Mouse (Mus musculus): ENCODE measurements around the gene Prrt1.
A peak's percentile ranks its signal among the peaks of the same experiment; 100 is the strongest.

Gene Prrt1

DNA sequence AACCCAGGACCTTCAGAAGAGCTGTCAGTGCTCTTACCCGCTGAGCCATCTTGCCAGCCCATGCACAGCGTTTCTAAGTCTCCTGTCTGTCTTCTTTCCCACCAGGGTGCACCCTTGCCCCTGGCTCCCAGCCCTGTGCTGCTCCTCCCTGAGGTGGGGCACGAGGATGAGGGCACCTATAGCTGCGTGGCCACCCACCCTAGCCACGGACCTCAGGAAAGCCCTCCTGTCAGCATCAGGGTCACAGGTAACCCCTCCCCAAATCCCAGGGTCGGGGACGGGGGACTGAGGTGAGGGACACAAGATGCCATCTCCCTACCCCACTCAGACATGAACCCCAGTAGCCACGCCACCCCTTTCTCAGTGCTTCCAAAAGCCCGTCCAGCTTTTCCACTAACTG lies 29.4 kb upstream of the Prrt1 start:
- DNase-seq: peak; percentile 55

DNA sequence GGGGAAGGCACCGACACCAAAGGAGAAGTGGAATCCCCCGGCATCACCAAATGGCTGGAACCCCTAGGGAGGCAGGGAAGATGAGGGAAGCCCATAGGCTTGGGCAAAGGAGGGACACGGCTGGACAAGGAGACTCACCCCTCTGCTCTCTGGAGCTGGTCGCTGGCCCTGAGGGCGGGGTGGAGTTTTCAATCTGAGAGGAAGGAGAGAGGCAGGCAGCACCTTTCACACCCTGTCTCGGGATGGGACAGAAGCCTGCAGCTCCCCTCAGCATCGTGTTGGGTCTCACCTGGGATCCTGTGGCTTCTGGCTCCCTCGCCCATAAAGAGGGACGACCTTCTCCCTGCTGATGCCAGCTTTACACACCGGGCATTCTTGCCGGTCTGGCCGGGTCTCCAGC lies 27.5 kb upstream of the Prrt1 start:
- DNase-seq: peak; percentile 65

DNA sequence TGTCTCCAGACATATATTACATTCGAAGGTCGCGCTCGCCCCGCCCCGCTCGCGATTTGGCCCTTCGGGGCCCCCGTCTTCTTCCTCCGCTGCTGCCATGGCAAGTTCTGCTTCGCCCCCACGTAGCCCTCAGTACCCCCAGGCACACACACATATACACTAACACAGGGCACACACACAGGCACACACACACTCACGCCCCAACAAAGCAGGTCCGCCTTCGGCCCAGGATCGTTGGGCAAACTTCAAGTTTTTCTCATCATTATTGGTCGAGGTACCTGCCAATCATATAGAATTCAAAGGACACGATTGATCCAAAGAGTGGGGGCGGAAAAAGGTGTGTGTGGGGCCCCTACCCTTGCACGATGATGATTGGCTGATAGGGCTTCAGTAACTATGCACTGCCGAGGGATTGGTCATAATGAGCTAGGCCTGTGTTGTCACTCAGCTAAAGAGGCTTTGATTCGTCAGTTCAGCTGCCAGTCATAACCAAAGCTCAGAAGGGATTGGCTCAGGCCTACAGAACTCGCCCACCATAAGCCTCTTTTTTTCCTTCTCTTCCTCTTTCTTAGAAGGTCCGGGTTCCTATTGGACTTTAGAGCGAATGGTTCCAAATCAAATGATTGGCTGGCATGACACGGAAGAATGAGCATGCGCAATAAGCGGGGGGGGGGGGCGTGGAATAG lies 25.8 kb upstream of the Prrt1 start, which contains the start of gene Rnf5:
TSS of gene Rnf5 (minus strand) at position 316 of the 686 bp plus-strand sequence.
- peak; percentile 100 for DNase-seq

DNA sequence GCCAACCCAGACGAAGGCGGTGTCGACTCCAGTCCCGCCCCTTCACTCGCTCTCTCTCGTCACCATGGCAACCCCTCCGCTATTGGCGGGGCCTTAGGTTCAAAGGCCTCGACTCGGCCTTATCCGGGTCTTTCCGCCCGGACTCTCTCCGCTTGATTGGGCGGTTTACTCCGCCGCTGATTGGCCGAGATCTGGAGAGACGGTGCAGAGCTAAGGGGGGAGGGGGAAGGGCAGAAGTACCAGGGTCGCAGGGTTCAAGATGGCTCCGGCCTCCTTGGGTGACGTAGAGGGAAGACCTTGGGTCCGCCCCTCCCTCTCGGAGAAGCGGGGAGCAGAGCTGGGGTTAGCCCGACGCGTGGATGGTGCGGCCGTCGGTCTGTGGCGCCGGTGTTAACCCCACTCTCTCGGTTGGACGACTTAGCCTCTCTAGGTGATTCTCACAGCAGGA lies 25.2 kb upstream of the Prrt1 start, which contains the start of gene Agpat1:
TSS of gene Agpat1 (plus strand) at position 202 of the 448 bp plus-strand sequence.
- peak; percentile 100 for DNase-seq

DNA sequence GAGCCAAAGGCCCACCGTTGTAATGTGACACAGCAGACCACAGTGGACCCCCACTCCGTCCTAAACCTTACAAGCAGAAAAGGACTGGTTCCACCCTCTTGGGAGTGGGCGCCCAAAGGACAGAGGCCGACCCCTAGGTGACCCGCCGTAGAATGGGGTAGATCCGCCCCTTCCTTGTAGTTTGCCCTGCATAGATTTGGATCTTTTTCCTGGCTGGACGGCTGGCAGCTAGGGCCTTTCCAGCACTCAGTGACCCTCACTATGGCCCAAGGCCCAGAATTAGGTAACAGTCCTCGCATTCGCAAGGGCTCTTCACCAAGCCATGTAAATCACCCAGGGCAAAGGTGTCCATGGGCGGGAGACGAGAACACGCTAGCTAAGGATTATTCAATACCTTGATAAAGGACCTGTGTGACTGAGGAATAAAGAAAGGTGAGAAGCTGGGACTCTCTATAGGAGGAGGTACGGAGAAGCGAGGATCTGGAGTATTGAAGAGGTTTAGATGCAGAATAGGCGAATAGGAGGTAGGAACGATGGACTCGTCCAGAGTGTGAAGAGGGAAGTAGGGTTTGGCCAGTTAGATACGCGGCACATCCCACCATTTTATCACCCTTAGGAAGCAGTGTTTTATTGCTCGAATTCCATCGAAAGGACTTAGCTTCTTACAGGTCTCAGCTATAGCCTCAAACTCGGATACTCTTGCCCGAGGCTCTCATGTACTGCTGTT lies 24.7 kb upstream of the Prrt1 start:
- no peak for DNase-seq

DNA sequence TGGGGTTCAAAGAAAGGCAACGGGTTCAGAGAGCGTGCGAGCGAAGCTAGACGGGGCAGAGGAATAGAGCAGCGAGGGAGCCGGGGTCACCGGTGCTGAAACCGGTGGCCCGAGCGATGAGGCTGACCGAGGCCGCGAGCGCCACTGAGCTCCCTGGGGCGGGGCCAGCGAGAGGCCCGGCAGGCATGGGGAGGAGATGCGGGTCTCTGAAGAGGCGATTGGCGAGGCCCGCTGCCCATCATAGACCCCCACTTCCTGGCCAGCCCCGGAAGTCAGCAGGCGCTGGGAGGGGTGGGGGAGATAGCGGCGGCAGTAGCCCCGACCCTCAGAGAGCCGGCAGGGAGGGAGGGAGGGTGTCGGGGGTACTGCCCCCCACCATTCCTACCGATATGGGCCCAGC lies 23.7 kb upstream of the Prrt1 start:
- DNase-seq: peak; percentile 96

DNA sequence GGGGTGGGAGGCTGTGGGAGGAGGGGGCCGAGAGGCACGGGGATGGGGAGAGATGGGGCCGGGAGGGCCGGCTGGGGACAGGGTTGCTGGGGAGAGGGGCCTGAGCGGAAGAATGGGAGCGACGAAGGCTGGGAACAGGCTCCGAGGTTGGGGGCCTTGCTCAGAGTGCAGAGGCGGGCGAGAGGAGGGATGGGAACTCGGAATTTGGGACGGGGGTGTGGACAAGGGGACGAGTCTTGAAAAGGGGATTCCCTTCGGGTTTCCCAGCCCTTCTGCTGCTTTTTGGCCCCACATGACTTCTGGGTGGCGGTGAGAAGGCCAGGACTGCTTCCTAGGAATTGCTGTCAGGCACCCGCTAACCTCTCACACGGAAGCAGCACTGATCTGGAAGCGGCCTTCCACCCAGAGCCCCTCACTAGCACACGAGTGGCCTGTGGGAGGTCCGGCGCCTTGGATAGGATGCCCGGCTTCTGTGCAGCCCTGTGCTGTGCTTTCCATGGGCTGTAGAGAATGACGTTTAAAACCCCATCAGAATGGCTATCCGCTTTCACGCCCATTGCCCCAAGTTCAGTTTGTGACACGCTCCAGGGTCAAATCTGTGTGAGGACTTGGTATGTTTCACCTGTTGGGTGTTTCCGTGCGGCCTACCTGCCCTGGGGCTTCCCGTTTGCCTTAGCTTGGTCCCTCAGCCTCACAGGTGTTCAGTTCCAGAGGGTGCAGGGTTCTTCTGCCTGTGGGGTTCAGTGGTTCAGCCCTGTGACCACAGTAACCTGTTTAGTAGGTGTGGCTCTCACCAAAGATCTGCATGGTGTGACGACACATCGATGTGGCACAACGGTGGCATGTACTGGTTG lies 22.9 kb upstream of the Prrt1 start:
- no peak for DNase-seq

DNA sequence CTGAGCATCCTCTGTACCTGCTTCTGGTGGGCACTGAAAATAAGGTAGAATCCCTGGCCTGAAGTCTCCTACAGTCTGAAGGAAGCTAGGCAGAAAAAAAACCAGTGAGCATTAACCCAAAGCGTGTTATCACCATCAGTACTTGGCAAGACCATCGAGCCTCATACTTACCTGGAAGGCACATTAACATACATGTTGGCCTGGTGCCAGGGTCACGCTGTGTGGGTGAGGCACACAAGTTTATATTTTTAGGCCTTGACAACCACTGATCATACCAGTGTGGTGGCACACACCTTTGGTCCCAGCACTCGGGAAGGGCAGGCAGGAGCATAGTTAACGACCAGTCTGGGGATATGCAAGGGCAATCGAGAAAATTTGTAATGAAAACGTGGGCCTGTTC lies 21.3 kb upstream of the Prrt1 start:
- peak; percentile 65 for DNase-seq

DNA sequence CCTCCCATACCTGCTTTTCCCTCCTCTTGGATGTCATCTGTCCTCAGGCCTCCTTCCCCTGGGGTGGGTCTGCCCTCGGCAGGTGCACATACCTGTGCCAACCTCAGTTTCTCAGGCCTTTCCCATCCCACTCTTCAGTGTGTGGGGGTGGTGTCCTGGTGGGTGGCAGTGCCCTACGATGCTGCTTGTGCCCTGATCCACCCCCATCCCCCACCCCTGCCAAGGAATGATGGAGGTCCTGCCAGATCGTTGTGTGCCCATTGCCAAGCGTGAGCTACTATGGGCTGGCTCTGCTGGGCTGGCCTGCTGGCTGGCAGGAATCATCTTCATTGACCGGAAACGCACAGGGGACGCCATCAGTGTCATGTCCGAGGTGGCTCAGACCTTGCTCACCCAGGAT lies 18.3 kb upstream of the Prrt1 start:
- DNase-seq: no peak

DNA sequence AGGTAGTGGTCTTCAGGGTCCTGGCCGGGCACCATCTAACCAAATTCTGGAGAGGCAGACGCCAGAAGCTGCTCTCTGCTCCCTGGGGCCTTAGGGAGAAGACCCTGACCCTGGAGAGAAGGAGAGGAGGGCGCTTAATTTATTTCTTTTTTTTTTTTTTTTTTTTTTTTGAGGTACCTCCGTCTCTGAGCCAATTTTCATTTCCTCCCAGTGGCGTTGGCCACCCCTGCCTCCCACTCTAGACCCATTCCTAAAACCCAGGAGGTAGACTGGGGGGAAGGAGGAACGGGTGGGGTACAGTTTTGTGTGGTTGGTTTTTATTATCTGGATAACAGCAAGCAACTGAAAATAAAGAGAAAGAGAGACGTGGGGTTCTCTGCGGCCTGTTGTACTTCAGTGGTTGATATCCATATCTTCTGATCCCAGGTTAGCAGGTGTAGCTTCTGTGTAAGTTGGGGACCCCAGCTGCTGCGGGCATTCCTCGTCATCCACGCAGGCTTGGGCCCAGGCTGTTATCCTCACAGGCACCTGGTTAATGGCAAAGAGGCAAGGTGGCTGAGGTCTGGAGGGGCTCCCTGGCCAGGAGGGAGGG lies 16.2 kb upstream of the Prrt1 start:
- no peak for DNase-seq

DNA sequence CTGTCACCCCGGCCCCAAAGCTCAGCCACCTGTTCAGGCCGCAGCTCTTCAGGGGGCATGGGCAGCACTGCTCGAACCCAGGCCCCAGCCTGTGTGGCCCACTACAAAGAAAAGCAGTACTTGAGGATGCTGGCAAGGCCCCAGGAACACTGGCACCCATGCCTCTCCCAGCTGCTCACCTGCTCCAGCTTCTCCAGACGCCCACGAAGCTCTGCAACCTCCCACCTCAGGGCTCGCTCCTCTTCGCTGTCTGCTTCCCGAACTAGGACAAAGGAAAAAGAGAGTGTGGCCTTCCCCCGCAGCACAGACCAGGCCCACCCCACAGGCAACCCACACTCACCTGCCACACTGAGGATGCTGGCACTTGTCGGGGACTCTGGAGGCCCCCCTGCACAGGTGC lies 15.5 kb upstream of the Prrt1 start:
- DNase-seq: no peak

DNA sequence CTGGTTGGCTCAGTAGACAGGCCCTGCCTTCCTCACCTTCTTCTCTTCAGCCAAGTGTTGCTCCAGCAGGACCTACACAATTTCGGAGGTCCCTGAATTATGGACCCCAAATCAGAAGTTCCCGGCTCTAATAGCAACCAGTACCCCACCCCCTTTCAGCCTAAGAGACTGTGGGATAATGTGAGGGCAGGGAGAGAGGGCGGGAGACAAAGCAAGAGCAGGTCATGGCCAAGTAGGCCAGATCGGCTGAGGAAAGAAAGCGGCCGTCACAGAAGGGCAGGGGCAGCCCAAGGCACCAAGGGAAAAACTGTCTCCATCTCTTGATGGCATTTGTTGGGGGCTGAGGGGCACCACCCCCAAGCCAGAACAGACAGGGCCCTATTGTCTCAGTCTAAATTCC lies 13.5 kb upstream of the Prrt1 start, which contains the start of gene Egfl8:
TSS of gene Egfl8 (minus strand) at position 101 of the 400 bp plus-strand sequence.
- DNase-seq: no peak

DNA sequence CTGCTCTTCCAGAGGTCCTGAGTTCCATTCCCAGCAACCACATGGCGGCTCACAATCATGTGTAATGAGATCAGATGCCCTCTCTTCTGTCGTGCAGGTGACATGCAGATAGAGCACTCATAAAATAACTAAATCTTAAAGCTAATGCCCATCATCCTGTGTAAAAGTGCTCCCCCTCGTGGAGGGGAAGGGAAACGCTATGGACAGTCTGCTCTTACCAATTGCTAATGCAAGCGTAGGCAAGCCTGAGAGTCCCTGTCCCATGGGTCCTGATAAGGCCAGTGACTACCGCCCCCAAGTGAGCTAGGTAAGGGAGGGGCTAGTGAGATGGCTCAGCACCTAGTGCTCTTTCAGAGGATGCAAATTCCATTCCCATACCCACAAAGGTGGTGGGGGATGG lies 10.3 kb upstream of the Prrt1 start:
- no peak for DNase-seq

DNA sequence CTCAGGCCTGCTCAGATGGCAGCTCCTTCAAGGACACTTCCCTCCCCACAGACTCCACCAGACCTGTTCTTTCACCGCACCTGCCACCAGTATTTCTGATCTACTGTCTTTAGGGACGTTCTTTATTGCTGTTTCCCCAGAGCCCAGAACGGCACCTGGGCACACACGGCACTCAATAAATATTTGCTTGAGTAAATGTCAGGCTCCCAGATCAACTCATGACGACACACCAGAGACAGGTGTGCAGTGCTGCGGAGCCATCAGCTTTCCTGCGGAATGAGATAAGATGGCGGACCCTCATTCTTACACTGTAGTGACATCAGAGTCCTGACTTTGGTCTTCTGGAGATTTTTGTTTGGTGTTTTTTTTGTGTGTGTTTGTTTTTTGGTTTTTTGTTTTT lies 8.3 kb upstream of the Prrt1 start:
- DNase-seq: no peak

DNA sequence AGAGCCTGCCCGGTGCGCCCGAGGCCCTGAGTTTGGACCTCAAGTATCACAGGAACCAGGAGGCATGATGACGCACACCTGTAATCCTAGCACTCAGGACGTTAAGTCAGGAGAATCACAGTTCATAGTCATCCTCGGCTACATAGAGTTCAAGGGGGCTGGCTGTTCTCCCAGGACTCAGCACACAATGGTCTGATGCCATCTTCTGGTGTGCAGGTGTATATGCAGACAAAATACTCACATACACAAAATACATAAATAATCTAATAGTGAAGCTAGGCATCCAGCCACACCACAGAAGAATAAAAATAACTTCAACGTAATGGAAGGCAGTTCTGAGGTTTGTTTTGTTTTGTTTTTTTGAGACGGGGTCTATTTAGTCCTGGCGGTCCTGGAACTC lies 6.2 kb upstream of the Prrt1 start:
- no peak for DNase-seq

DNA sequence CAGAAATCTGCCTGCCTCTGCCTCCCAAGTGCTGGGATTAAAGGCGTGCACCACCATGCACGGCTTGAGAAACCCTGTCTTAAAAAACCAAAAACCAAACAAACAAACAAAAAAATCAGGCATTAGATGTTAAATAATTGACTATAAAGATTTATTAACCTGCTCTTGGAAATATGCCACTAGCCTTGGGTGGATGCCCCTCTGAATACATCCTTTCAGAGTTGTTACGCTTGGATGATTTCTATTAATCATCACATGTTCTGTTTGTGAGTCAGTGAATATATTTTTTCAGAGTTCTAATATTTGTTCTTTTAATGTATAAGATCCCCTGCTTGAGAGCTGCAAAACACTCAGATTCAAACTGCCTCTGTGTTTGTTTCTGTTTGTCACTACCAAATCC lies 4.4 kb upstream of the Prrt1 start:
- DNase-seq: no peak

DNA sequence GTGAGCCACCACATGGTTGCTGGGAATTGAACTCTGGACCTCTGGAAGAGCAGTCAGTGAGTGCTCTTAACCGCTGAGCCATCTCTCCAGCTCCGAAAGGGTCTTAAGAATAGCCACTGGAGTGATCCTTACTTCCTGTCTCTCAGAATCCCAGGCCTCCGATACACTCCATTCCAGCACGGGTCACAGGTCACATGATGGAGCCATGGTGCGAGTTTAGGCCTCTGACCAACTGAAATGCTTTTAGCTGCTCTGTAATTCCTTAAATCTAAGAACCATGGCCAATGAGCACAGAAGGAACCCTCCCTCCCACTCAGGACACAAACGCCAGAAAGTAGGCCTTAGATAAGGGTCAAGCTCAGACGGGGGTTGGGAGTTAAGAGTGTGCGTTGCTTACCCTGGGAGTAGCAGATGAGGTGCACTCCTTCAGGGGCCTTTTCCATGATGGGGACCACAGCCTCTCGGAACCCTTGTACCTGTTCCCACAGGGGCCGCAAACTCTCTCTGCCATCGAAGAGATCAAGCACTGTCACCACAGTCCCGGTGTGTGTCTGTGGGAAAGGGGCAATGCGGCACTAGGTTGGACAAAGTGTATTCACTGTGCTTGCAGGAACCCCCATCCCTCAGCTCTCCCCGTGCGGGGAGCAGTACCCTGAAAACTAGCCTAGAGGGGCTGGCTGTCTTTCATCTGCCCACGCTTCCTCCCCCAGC lies 3.1 kb upstream of the Prrt1 start:
- peak; percentile 56 for DNase-seq

DNA sequence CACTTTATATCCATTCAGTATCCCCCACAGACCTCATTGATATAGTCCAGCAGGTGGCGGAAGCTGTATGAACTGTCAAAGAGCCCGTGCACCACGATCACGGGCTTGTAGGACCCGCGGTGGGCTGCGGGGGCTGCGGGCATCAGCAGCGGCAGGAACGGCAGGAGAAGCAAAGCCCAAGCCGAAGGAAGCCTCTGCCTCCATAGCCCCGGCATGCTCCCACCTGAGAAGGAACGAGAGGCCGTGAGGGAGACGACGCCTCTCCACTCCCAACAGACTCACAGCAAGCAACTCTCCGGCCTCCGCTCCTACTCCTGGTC lies 2.6 kb upstream of the Prrt1 start:
- DNase-seq: no peak

DNA sequence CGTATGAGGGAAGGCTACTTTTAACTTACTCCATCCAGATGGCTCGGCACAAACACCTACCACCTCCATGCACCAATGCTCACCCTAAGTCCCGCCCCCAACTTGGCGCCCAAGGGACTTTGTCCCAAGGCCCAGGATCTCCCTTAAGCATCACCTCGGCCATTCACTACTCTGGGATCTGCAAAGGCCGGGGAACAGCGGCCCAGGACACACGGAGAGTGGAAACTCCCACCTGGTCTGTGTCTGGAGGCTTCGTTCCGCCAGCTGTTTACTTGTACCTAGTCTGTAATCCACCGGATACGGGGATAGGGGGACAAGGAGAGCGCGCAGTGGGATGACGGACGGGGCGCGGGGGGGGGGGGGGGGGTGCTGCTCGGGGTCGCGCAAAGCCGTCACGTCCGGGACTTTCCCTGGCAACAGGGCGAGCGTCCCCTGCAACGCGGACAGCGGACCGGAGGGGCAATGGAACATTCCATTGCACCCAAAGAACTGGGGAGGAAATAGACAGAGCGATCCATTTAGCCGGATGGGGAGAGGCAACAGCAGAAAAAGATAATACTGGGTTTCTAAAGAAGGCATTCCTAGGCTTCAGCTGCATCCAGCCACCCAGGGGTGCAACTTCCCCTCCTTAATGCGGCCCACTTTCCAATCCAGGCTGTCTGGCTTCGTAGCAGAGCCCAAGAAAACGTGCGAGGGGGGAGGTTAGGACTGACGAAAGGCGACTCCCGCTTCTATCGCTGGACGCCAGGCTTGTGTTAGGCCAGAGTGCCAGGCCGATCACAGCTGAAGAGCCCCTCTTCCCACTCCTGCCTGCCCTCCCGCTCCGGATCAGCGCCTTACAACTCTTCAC lies 2.0 kb upstream of the Prrt1 start:
- DNase-seq: peak; percentile 92

DNA sequence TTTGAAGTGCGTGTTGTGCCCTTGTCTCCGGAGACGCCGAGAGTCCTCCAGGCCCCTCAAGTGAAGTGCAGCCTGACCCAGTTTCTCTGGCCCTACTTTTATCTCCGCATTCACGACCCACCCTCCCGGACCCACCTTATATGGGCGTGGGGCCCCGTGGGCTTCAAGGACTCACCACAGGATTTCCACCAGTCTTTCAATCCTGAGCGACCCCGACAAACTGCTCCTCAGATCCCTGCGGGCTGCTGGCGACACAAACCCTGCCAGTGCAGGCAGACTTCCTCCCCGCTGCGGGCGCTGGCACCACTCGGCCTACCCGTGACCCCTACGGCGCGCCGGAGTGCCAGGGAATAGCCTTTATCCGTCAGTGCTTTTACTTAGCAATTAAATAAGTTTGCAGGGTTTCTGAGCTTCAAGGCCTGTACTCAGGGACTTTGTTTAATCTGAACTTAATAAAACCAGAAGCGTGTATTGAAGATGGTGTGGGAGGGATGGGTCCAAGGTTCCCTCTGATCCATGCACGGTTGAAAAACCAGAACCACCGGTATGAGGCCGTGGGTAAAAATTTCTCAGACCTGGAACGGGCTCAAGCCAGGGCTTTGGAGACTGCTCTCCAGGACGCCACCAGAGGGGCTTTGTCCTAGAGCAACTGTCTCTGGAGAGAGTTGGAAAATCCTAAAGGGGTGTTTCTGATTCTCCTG lies 1.2 kb upstream of the Prrt1 start, which contains the start of gene Ppt2:
TSS of gene Ppt2 (minus strand) at position 568 of the 701 bp plus-strand sequence.
- DNase-seq: peak; percentile 86

DNA sequence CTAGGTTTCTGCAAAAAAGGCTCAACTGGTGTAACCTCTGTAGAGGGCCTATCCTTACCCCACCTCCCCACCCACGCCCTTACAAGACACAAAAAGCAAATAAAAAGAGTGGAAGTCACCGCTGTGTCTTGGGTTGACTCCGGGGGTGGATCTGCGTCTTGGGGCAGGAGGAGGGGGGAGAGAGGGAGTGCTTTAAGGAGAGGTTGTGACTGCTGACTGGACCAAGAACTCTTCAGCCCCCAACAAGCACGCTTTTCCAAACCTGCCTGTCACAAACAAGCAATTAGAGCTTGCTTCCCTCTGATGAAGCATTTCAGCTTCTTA lies 727 bp upstream of the Prrt1 start:
- DNase-seq: peak; percentile 63
